Mouse (Mus musculus): ENCODE measurements around the gene Zbtb22.

Gene Zbtb22

DNA sequence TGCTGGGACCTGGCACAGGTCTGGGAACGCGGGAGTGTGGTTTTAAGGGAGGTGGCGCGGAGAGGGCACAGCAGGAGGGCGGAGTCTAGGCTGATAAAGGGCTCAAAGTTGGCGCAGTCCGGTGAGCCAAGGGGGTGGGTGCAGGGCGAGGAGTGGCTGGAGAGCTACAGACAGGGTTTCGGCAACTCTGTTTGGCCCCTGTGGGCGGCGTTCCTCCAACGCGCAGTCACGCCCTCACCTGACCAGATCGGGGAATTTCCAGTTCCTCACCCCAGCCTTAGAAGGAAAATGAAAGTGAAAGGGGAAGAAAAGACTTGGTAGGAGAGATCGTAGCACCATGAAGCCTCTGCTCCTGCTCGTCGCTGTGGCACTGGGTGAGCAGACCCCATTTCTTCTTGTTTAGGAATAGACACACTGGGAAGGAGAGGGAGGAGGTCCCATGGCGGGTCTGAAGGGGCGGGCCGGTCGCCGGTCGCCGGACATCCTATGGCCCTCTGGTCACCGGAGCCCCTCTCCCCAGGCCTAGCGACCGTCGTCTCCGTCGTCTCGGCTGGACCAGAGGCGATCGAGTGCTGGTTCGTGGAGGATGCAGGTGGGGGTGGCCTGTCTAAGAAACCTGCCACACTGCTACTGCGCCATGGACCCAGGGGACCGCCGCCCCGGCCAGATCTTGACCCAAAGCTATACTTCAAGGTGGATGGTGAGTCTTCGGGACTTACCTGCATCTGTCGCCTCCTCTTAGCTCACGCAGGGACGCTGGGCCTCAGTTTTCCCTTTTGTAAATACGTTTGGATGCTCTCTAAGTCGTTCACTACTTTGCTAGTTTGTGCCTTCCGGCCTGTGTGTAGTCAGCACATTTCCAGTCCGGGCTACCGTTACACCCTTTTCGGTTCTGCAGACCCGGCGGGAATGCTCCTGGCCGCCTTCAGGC lies 3.9 kb downstream of the Zbtb22 start:
- peak; percentile 83; the same call in 1 of the 2 replicates for TF ChIP-seq GATA4 (IDR thresholded peaks at IDR 0.05; ENCODE audit: insufficient replicate concordance, low read length)

GRCm38 (mm10) chr17:33920282-33921097 lies 4.8 kb downstream of the Zbtb22 start:
- TF ChIP-seq GATA4 (IDR thresholded peaks at IDR 0.05; ENCODE audit: insufficient replicate concordance, low read length), result no peak

DNA sequence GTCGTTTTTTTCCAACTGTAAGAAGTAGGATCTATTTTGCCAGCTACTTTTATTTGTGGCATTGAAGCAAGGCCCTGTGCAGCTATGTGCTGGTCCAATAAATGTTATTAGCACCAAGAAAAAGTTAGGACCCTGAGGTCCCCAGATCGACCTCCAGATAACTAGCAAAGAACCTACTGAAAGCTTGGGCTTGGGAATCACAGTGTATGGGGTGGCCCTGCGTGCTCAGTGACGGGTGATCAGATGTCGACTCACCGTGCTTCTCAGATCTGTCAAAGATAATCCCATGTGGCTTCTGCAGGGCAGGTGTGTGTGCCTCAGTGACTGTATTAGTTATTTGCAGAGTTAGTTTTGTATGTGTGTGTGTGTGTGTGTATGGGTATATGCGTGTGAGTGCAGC lies 5.7 kb downstream of the Zbtb22 start:
- no peak for TF ChIP-seq GATA4 (IDR thresholded peaks at IDR 0.05; ENCODE audit: insufficient replicate concordance, low read length)

DNA sequence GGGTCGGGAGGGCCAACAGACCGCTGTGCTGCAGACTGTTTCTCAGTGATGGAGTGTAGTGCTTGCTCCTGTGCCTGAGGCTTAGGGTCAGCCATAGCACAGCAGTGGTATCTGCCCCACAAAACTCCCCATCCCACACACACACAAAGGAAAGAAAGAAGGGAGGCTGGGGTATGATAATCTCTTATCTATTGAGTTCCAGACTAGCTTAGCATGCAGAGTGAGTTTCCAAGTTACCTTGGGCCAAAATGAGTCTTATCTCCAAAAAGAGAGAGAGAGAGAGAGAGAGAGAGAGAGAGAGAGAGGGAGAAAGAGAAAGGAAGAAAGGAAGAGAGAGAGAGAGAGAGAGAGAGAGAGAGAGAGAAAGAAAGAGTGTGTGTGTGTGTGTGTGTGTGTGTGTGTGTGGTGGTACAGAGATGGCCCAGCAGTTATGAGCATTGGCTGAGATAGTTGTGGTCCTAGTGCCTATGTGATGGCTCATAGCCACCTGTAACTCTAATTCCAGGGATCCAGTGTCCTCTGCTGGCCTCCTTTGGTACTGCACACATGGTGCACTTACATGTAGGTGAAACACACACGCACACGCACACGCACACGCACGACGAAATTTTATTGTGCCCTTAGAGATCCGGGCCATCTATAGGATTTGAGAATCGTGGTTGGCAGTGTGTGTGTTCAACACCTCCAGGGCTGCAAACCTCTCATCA lies 9.0 kb downstream of the Zbtb22 start:
- no peak for TF ChIP-seq GATA4 (IDR thresholded peaks at IDR 0.05; ENCODE audit: insufficient replicate concordance, low read length)

DNA sequence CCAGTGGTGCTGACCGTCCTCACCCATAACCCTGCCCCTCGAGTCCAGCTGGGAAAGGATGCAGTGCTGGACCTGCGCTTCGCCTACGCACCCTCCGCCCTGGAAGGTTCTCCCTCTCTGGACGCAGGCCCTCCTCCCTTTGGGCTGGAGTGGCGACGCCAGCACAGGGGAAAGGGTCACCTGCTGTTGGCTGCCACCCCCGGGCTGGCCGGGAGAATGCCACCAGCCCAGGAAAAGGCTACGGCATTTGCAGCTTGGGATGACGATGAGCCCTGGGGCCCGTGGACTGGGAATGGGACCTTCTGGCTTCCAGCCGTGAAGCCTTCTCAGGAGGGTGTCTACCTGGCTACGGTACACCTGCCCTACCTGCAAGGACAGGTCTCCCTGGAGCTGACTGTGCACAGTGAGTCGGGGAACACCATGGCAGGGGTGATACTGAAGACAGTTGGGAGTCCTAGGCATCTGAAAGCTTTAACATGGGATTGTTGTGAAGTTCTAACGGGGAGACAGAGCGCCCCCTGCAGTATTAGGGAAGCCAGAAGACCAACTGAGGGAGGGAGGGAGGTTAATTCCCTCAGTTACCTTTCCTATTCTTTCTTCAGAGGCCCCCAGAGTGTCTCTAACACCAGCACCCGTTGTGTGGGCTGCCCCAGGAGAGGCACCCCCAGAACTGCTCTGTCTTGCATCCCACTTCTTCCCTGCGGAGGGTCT lies 9.9 kb downstream of the Zbtb22 start:
- no peak for TF ChIP-seq GATA4 (IDR thresholded peaks at IDR 0.05; ENCODE audit: insufficient replicate concordance, low read length)

- TF ChIP-seq GATA4 (IDR thresholded peaks at IDR 0.05; ENCODE audit: insufficient replicate concordance, low read length), result no peak
Observed at GRCm38 (mm10) chr17:33926207-33926932, 10.7 kb downstream of the Zbtb22 start.

DNA sequence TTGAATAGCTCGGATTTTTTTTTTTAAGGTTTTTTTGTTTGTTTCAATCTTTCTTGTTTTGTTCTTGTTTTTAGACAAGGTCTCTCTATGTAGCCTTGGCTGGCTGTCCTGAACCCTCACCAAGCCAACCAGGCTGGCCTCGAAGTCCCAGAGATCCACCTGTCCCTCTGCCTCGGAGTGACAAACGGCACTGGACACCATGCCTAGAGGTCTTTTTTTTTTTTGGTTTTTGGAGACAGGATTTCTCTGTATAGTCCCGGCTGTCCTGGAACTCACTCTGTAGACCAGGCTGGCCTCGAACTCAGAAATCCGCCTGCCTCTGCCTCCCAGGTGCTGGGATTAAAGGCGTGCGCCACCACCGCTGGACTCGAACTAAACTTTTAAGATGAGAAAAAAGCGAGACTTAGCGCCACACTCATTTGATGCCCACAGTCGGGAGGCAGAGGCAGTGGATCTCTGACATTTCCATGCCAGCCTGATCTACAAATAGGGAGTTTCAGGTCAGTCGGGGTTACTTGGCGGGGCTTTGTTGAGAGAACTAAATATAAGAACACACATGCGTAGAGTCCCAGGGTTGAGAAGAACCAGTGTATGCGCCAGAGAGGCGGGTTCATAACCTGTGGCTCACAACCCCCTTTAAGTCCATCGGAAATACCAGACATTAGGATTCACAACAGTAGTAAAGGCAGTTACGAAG lies 12.7 kb downstream of the Zbtb22 start:
- TF ChIP-seq GATA4 (IDR thresholded peaks at IDR 0.05; ENCODE audit: insufficient replicate concordance, low read length), result no peak

GRCm38 (mm10) chr17:33929371-33930279 lies 13.9 kb downstream of the Zbtb22 start, which contains the start of gene Rgl2:
TSS of gene Rgl2 (plus strand) at chr17:33929543.
- TF ChIP-seq GATA4 (IDR thresholded peaks at IDR 0.05; ENCODE audit: insufficient replicate concordance, low read length), result peak; percentile 39; the same call in 1 of the 2 replicates

DNA sequence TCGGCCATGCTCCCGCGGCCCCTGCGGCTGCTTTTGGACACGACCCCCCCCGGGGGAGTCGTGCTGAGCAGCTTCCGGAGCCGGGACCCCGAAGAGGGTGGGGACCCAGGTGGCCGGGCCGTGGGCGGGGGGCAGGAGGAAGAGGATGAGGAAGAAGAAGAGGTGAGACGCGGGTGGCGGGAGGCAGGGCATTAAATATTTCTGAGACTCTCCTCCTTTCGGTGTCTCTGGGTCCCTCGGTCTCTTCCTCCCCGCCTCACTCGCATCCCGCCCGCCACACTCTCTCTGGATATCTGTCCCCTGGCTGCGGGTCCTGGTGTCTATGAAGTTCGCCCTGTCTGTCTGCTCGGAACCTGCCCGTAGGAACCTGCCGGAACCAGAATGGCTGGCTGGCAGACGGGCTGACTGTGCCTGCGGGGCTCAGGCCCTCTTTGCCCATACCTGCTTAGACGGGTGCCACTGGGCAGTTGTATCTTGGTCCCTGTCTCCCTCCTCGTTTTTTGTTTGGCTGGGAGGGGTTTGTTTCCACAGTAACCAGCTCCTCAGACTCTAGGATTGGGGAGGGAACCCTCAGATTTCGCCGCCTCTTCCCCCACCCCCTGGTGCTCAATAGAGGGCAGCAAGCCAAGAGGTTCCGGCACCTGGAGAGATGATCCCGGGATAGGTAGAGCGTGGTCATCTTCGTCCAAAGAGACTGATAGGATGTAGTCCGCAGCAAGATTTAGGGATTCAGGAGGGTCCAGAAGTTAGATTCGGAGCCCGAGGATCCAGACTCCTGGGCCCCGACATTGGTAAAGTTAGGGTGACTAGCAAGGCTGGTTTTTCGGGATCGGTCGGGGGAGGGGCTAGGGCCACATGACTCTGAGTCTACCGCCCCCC lies 14.8 kb downstream of the Zbtb22 start:
- no peak for TF ChIP-seq GATA4 (IDR thresholded peaks at IDR 0.05; ENCODE audit: insufficient replicate concordance, low read length)

DNA sequence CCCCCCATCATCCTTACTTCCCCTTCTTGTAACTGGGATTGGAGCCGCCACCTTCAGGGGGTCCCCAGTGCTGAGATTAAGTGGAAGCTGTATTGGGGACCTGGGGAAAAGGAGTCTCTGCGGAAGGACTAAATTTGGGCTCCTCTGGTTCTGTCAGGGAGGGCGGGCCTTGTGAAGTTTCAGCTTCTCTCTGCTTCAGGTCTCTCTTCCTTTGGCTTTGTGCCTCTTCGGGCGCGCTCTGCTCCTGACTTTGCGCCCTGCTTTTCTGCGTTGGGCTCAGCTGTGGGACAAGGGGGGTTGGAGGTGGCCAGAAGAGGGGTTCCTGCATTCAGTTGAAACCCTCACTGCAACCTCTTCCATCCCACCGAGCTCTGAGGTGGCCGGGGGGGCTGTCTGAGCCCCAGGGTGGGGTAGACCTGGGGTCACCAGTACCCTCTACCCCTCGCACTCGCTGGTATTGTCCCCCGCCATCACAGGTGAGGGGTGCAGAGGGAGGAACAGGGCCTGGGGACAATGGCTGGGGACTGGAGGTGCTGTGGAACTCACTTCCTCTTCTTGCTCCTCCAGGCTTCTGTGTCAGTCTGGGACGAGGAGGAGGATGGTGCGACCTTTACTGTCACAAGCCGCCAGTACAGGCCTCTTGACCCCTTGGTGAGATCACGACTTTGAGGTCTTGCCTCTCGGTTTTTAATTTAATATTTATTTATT lies 15.6 kb downstream of the Zbtb22 start:
- no peak for TF ChIP-seq GATA4 (IDR thresholded peaks at IDR 0.05; ENCODE audit: insufficient replicate concordance, low read length)

DNA sequence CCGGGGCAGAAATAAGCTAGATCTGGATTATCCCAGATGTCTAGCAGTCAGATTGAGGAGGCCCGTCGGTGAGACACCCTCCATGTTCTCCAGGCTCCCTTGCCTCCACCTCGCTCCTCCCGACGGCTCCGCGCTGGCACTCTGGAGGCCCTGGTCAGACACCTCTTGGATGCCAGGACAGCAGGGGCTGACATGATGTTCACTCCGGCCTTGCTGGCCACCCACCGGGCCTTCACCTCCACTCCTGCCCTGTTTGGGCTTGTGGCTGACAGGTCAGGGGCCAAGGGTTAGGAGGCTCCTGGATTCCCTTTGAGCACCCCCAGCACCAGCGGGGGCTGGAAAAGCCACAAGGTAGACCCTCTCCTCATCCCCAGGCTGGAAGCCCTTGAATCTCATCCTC lies 16.2 kb downstream of the Zbtb22 start:
- no peak for TF ChIP-seq GATA4 (IDR thresholded peaks at IDR 0.05; ENCODE audit: insufficient replicate concordance, low read length)

Data from liver, adult (tissue).